Mouse (Mus musculus): ENCODE measurements at regions not wholly inside any gene's neighbourhood (a gene's known extent, or its start where the extent isn't known, plus 50 kb on each side); places are given as distances from the start of the nearest gene placed in this dataset.

DNA sequence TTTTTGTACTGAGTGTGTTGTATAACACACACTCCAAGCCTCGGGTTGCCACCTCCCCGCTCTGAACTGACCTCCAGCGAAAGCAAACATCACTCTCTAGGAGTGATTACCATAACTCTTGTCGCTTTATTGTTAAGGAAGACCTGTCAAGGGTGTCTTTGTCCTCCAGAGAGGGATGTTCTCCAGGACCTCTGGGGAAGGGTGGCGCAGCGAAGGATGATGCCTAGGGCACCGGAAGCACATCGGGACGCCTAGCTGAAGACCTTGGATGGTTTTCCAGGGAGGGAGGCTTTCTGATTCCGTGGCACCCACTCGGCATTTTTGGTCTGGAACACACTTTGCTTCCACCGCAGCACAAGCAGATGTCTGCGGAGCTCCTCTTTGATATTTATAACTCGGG is 59.0 kb upstream of the Zfp217 start:
- 58% methylated on average over 14 of the region's 14 CpGs for WGBS
- no peak for ATAC-seq (ENCODE audit: low FRiP score, low TSS enrichment)
- no peak overlapping the region for H3K27ac ChIP-seq (ENCODE audit: low read length)

DNA sequence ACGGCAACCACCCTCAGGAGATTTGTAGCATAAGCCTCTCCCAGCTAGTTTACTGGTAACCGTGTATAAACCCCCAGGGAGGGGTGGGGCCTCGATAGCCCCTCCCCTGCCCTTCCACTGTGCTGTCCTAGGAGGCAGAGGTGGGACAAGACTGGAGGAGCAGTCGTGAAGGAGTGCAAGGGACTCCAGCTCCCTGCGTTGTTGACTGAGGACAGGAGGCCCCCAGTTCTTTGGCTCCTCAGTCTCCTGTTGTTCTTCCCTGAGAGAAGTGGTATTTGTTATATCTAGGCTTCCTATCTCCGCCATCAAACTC is 58.5 kb upstream of the Zfp217 start:
- no peaks in the 10 kb centered on the region for H3K27me3 ChIP-seq (ENCODE audit: insufficient read depth, low read length)
- H3K36me3 ChIP-seq (ENCODE audit: insufficient read depth, low read length), result no peaks in the 10 kb centered on the region
- peak; percentile 62 for ATAC-seq (ENCODE audit: low FRiP score, low TSS enrichment)
- no peak overlapping the region; the same call in 1 of the 2 replicates for H3K9ac ChIP-seq (replicated peaks; ENCODE audit: low read length)
- H3K4me2 ChIP-seq (replicated peaks; ENCODE audit: low read depth, low read length), result peak overlapping the region; percentile 82
- no peak overlapping the region; the same call in 1 of the 2 replicates for H3K27ac ChIP-seq (ENCODE audit: low read length)
- no peak overlapping the region for H3K4me3 ChIP-seq (ENCODE audit: low read length)
- H3K4me1 ChIP-seq (ENCODE audit: insufficient read depth, low read length), result peaks cover 18% of the 10 kb centered on the region
- H3K9me3 ChIP-seq (ENCODE audit: low read length), result no peaks in the 10 kb centered on the region
- WGBS, result 10% methylated on average over 6 of the region's 6 CpGs

More for the DNA sequence above, 59.0 kb upstream of the Zfp217 start:
- Histone ChIP-seq H3K9me3 (ENCODE audit: low read length) (no peaks in the 10 kb centered on the region), H3K9ac (replicated peaks; ENCODE audit: low read length) (no peak overlapping the region), H3K4me2 (replicated peaks; ENCODE audit: low read depth, low read length) (0 out of 2 replicates have a peak overlapping the region, but pooled peaks have one; percentile 82), H3K4me1 (ENCODE audit: insufficient read depth, low read length) (peaks cover 18% of the 10 kb centered on the region), H3K27me3 (ENCODE audit: insufficient read depth, low read length) (no peaks in the 10 kb centered on the region), H3K4me3 (ENCODE audit: low read length) (no peak overlapping the region), H3K36me3 (ENCODE audit: insufficient read depth, low read length) (no peaks in the 10 kb centered on the region)

DNA sequence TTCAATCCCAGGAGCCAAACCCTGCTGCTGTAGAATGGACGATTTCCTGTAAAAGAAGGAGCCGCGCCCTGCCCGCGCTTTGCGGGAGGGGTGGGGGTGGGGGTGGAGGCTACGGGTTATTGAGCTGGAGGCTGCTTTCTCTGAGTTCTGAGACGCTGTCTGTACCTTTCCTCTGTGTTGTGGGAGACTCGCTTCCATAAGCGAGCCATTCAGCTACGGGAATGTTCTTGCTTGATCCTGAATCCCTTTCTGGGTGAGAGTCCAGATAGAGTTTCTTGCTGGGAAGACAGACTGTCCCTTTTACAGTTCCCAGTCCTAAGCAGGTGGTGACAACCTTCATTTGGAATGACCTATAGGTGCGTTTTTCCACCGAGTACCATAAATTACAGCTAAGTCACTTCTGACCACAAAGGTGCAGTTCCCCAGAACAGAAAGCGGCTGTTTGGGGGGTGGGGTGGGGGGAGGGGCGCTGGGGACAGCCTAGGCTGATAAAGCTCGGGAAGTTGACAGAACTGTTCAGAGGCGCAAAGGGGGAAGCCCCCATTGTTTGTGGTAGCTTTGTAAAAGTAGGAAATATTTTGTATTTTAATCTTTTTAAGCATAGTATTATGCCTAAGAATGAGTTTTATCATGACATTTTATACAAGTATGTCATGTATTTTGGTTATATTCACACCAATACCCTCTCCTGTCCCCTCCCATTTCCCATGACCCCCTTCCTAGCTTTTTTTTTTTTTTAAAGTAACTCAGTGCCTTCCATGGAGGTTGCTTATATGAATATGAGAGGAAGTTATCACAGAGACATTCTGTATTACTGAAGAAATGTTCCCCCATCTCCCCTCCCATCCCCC is 57.9 kb upstream of the Zfp217 start:
- Histone ChIP-seq H3K9me3 (ENCODE audit: low read length) (no peaks in the 10 kb centered on the region), H3K9ac (replicated peaks; ENCODE audit: low read length) (peak overlapping the region; percentile 68), H3K4me1 (ENCODE audit: insufficient read depth, low read length) (peaks cover 18% of the 10 kb centered on the region), H3K4me3 (ENCODE audit: low read length) (peak overlapping the region; percentile 47), H3K27ac (ENCODE audit: low read length) (peak overlapping the region; percentile 88), H3K4me2 (replicated peaks; ENCODE audit: low read depth, low read length) (peak overlapping the region; percentile 82), H3K27me3 (ENCODE audit: insufficient read depth, low read length) (no peaks in the 10 kb centered on the region), H3K36me3 (ENCODE audit: insufficient read depth, low read length) (no peaks in the 10 kb centered on the region)
- ATAC-seq (ENCODE audit: low FRiP score, low TSS enrichment), result peak; percentile 46; the same call in 1 of the 2 replicates
- WGBS, result 1% methylated on average over 17 of the region's 17 CpGs

DNA sequence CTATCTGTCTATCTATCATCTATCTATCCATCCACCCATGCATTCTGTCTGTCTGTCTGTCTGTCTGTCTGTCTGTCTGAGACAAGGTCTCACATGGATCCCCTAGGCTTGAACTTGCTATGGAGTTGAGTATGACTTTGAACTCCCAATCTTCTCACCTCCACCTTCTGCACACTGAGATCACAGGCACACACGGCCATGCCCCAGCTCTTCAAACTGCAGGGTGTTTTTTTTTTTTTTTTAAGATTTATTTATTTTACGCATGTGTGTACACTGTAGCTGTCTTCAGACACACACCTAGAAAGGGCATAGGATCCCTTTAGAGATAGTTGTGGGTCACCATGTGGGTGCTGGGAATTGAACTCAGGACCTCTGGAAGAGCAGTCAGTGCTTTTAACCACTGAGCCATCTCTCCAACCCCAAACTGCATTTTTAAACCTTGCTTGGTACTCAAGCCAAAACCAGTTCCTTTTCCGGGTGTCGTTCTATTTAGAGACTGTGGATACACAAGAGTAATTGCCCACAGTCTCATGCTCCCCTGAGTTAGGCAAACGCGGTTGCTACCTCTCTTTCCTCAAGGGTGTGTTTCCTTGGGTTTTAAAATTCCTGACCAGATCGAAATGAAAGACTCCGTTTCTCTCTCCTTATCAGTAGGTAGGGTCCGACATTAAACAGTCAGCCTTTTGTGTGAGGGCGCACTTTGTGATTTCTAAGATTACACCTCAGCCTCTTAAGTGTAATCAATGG is 57.0 kb upstream of the Zfp217 start:
- Histone ChIP-seq H3K9ac (replicated peaks; ENCODE audit: low read length) (peak overlapping the region; percentile 68), H3K27me3 (ENCODE audit: insufficient read depth, low read length) (no peaks in the 10 kb centered on the region), H3K4me1 (ENCODE audit: insufficient read depth, low read length) (peaks cover 18% of the 10 kb centered on the region), H3K36me3 (ENCODE audit: insufficient read depth, low read length) (no peaks in the 10 kb centered on the region), H3K9me3 (ENCODE audit: low read length) (no peaks in the 10 kb centered on the region), H3K27ac (ENCODE audit: low read length) (peak overlapping the region; percentile 88), H3K4me3 (ENCODE audit: low read length) (peak overlapping the region; percentile 47), H3K4me2 (replicated peaks; ENCODE audit: low read depth, low read length) (peak overlapping the region; percentile 82)
- 22% methylated on average over 10 of the region's 10 CpGs for WGBS
- no peak for ATAC-seq (ENCODE audit: low FRiP score, low TSS enrichment)

DNA sequence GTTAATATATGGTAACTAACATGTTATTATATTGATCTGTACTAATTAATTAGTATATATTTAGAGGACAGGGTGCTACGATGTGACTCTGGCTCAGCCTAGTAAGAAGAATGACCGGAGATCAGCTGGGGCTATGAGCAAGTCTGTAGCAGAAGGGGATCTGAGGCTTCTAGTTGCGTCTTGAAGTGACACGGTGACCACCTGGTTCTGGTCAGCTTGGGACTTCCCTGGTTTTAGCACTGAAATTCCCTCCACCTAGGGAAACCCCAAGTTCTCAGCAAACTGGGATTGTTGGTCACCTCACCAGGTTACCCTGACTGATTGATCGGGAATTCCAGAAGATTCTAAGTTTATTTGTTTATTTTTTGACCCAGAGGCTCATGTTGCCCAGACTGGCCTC is 55.6 kb upstream of the Zfp217 start:
- no peaks in the 10 kb centered on the region for H3K9me3 ChIP-seq (ENCODE audit: low read length)
- H3K4me2 ChIP-seq (replicated peaks; ENCODE audit: low read depth, low read length), result no peak overlapping the region
- no peak for ATAC-seq (ENCODE audit: low FRiP score, low TSS enrichment)
- peaks cover 18% of the 10 kb centered on the region for H3K4me1 ChIP-seq (ENCODE audit: insufficient read depth, low read length)
- no peak overlapping the region for H3K9ac ChIP-seq (replicated peaks; ENCODE audit: low read length)
- H3K4me3 ChIP-seq (ENCODE audit: low read length), result no peak overlapping the region
- no peak overlapping the region for H3K27ac ChIP-seq (ENCODE audit: low read length)
- H3K36me3 ChIP-seq (ENCODE audit: insufficient read depth, low read length), result no peaks in the 10 kb centered on the region
- H3K27me3 ChIP-seq (ENCODE audit: insufficient read depth, low read length), result no peaks in the 10 kb centered on the region
- 92% methylated on average over 5 of the region's 5 CpGs for WGBS

DNA sequence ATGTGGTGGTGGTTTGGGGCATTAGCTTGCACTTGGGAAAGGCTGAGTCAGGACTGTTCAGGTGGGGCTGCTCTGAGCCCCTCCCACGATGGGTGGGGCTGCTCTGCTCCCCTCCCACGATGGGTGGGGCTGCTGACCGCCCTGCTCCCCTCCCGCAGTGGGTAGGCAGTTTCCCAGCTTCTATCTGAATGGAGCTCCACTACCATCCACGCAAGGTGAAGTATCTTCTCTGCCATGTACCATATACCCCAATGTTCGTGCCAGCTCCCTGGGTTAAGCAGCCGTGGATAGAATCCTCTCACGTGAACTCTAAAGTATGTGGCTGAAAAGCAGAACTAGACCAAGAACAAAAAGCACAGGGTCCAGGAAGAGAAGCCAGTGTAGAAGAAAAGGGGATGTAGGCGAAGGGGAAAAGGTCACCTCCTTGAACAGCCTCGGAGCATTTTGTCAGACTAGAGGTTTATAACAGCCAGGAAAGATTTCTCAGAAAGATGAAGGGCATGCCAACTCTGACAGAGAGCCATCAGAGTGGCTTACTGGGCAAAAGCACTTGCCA is 54.0 kb upstream of the Zfp217 start:
- no peaks in the 10 kb centered on the region for H3K9me3 ChIP-seq (ENCODE audit: low read length)
- no peak for ATAC-seq (ENCODE audit: low FRiP score, low TSS enrichment)
- no peaks in the 10 kb centered on the region for H3K27me3 ChIP-seq (ENCODE audit: insufficient read depth, low read length)
- no peaks in the 10 kb centered on the region for H3K36me3 ChIP-seq (ENCODE audit: insufficient read depth, low read length)
- no peak overlapping the region for H3K27ac ChIP-seq (ENCODE audit: low read length)
- H3K4me2 ChIP-seq (replicated peaks; ENCODE audit: low read depth, low read length), result no peak overlapping the region
- no peak overlapping the region for H3K9ac ChIP-seq (replicated peaks; ENCODE audit: low read length)
- peaks cover 17% of the 10 kb centered on the region for H3K4me1 ChIP-seq (ENCODE audit: insufficient read depth, low read length)
- WGBS, result 74% methylated on average over 10 of the region's 10 CpGs
- no peak overlapping the region for H3K4me3 ChIP-seq (ENCODE audit: low read length)

Data from kidney, embryonic 16.5 days (tissue).